Mouse (Mus musculus) spleen, adult 18-20 months (tissue): ENCODE measurements at regions not wholly inside any gene's neighbourhood (a gene's known extent, or its start where the extent isn't known, plus 50 kb on each side); places are given as distances from the start of the nearest gene placed in this dataset.

Source experiments
- DNase-seq, 2 experiments: peaks; one replicate each; pipeline ENCODE4 v3.0.0; 2022; ENCODE audit warnings: mixed read lengths in 2 of 2

- DNase-seq: peak; percentile 53 to 56
These were observed 347.0 kb downstream of the Rnf144a start for GRCm38 (mm10) chr12:26067866-26068684.

GRCm38 (mm10) chr12:26060378-26060777 is 354.7 kb downstream of the Rnf144a start:
- no peak for DNase-seq

GRCm38 (mm10) chr12:26059090-26059489 is 356.0 kb downstream of the Rnf144a start:
- no peak for DNase-seq

- DNase-seq: no peak
These were observed 357.5 kb downstream of the Rnf144a start for GRCm38 (mm10) chr12:26057491-26058054.

GRCm38 (mm10) chr12:26046991-26047390 is 368.1 kb downstream of the Rnf144a start:
- no peak for DNase-seq

- no peak for DNase-seq
These were observed 369.7 kb downstream of the Rnf144a start for GRCm38 (mm10) chr12:26045321-26045720.

- no peak for DNase-seq
These were observed 402.1 kb downstream of the Rnf144a start for GRCm38 (mm10) chr12:26012951-26013350.

GRCm38 (mm10) chr12:25994063-25994462 is 421.0 kb downstream of the Rnf144a start:
- no peak for DNase-seq

- DNase-seq: no peak
These were observed 423.1 kb downstream of the Rnf144a start for GRCm38 (mm10) chr12:25991801-25992525.

GRCm38 (mm10) chr12:25982545-25982944 is 432.5 kb downstream of the Rnf144a start:
- no peak for DNase-seq

- DNase-seq: no peak
These were observed 436.7 kb downstream of the Rnf144a start for GRCm38 (mm10) chr12:25978335-25978734.

- peak in 1 of 2 experiments; percentile 9 for DNase-seq
These were observed 456.5 kb downstream of the Rnf144a start for GRCm38 (mm10) chr12:25958584-25958983.

GRCm38 (mm10) chr12:25957547-25957946 is 457.5 kb downstream of the Rnf144a start:
- DNase-seq: no peak

- DNase-seq: no peak
These were observed 467.9 kb downstream of the Rnf144a start for GRCm38 (mm10) chr12:25947107-25947506.

- no peak for DNase-seq
These were observed 468.9 kb downstream of the Rnf144a start for GRCm38 (mm10) chr12:25946121-25946520.

- DNase-seq: no peak
These were observed 476.2 kb downstream of the Rnf144a start for GRCm38 (mm10) chr12:25938856-25939255.

GRCm38 (mm10) chr12:25934946-25935345 is 480.1 kb downstream of the Rnf144a start:
- DNase-seq: no peak

GRCm38 (mm10) chr12:25934526-25934925 is 480.5 kb downstream of the Rnf144a start:
- DNase-seq: no peak

GRCm38 (mm10) chr12:25926367-25926766 is 488.7 kb downstream of the Rnf144a start:
- no peak for DNase-seq

- DNase-seq: no peak
These were observed 490.5 kb downstream of the Rnf144a start for GRCm38 (mm10) chr12:25924526-25924925.

GRCm38 (mm10) chr12:25923772-25924171 is 491.3 kb downstream of the Rnf144a start:
- no peak for DNase-seq

GRCm38 (mm10) chr12:25905614-25906013 is 509.4 kb downstream of the Rnf144a start:
- peak in 1 of 2 experiments; percentile 13 for DNase-seq

- DNase-seq: no peak
These were observed 518.5 kb downstream of the Rnf144a start for GRCm38 (mm10) chr12:25896543-25896942.

- DNase-seq: no peak
These were observed 519.4 kb downstream of the Rnf144a start for GRCm38 (mm10) chr12:25895691-25896090.
